ENCODE assay signal across 17 mouse cellular contexts in genomic region chr9:123589240-123589910, GRCm38 (mm10). TPM values are rescaled to one million over a fixed set of nuclear protein-coding genes. Genes with fewer than 3 reads are reported as not detected.
DNase-seq lines count a peak whose midpoint lies in the region; ATAC-seq and TF ChIP-seq lines count a peak whose summit lies in the region.
"Had no signal": no experiment of that assay in that cellular context is flagged by ENCODE, and none has a peak within 500 bp of the region (broad histone marks: within the 10 kb centered on the region; RNA-seq: fewer than 3 reads in every experiment).

No protein-coding gene starts in this region.

- no peaks in the 10 kb centered on the region for H3K9me3 ChIP-seq in intestine, embryonic 15.5 days
- H3K9me3 ChIP-seq in kidney, embryonic 14.5 days (ENCODE audit: control insufficient read depth, low read length): no peaks in the 10 kb centered on the region
- no peaks in the 10 kb centered on the region for H3K9me3 ChIP-seq in liver, embryonic 11.5 days (ENCODE audit: control insufficient read depth, low read length)
- H3K9me3 ChIP-seq in stomach, postnatal 0 days (ENCODE audit: control insufficient read depth, low read length): no peaks in the 10 kb centered on the region
- H3K9me3 ChIP-seq: hindbrain, embryonic 15.5 days; midbrain, embryonic 15.5 days; neural tube, embryonic 12.5 days had no signal

- no peak for TF ChIP-seq EP300 in stomach, postnatal 0 days (optimal IDR thresholded peaks at IDR 0.05)

- no peak for DNase-seq in liver, embryonic 11.5 days (ENCODE audit: low spot score)
- DNase-seq in stomach, postnatal 0 days (ENCODE audit: low spot score): no peak
- DNase-seq in heart, adult 8-10 months (ENCODE audit: low spot score): no peak
- DNase-seq in thymus, postnatal 36 days: no peak
- no peak for DNase-seq in gastrocnemius, adult 8-10 months (ENCODE audit: low spot score in 2 of 2)
- DNase-seq: cerebellum, adult 11 months; forebrain, postnatal 0 days; layer of hippocampus, adult 9-11 months; lung, postnatal 36 days; thymus, postnatal 14 days had no signal

- no peaks in the 10 kb centered on the region for H3K4me1 ChIP-seq in intestine, embryonic 15.5 days (replicated peaks)
- no peaks in the 10 kb centered on the region for H3K4me1 ChIP-seq in kidney, embryonic 14.5 days (ENCODE audit: control insufficient read depth, insufficient read depth, low read length)
- H3K4me1 ChIP-seq in liver, embryonic 11.5 days (replicated peaks; ENCODE audit: control insufficient read depth, insufficient read depth, low read length): 0 out of 2 replicates have a peak, but pooled peaks cover 2% of the 10 kb centered on the region
- H3K4me1 ChIP-seq in stomach, postnatal 0 days (replicated peaks; ENCODE audit: control insufficient read depth, insufficient read depth): no peaks in the 10 kb centered on the region
- H3K4me1 ChIP-seq: hindbrain, embryonic 15.5 days; midbrain, embryonic 15.5 days; neural tube, embryonic 12.5 days had no signal

- no peak overlapping the region for H3K4me2 ChIP-seq in intestine, embryonic 15.5 days (replicated peaks)
- no peak overlapping the region for H3K4me2 ChIP-seq in kidney, embryonic 14.5 days (replicated peaks; ENCODE audit: low read depth, low read length)
- no peak overlapping the region for H3K4me2 ChIP-seq in liver, embryonic 11.5 days
- no peak overlapping the region for H3K4me2 ChIP-seq in stomach, postnatal 0 days (replicated peaks; ENCODE audit: low read depth)
- H3K4me2 ChIP-seq: hindbrain, embryonic 15.5 days; midbrain, embryonic 15.5 days; neural tube, embryonic 12.5 days had no signal

- peak; percentile 98 for ATAC-seq in intestine, embryonic 15.5 days
- ATAC-seq in kidney, embryonic 14.5 days (ENCODE audit: low FRiP score, low TSS enrichment): peak; percentile 52; the same call in 1 of the 2 replicates
- peak; percentile 83 for ATAC-seq in liver, embryonic 11.5 days (replicated peaks; ENCODE audit: low FRiP score)
- ATAC-seq in stomach, postnatal 0 days (ENCODE audit: low FRiP score, low TSS enrichment): peak; percentile 38; the same call in 1 of the 2 replicates
- ATAC-seq: forebrain, postnatal 0 days; midbrain, embryonic 15.5 days had no signal

- H3K27me3 ChIP-seq in intestine, embryonic 15.5 days (replicated peaks): no peaks in the 10 kb centered on the region
- no peaks in the 10 kb centered on the region for H3K27me3 ChIP-seq in kidney, embryonic 14.5 days (ENCODE audit: control insufficient read depth, insufficient read depth, low read length)
- no peaks in the 10 kb centered on the region for H3K27me3 ChIP-seq in liver, embryonic 11.5 days (replicated peaks; ENCODE audit: control insufficient read depth, insufficient read depth, low read length)
- no peaks in the 10 kb centered on the region for H3K27me3 ChIP-seq in stomach, postnatal 0 days (ENCODE audit: control insufficient read depth, insufficient read depth, low read length)
- H3K27me3 ChIP-seq: CH12.LX; hindbrain, embryonic 15.5 days; midbrain, embryonic 15.5 days; neural tube, embryonic 12.5 days had no signal

- no peak for TF ChIP-seq CTCF in stomach, postnatal 0 days (IDR thresholded peaks at IDR 0.05; ENCODE audit: low read depth)

- 53% methylated on average over 7 of the region's 7 CpGs for WGBS in intestine, embryonic 15.5 days
- WGBS in kidney, embryonic 14.5 days: 68% methylated on average over 7 of the region's 7 CpGs
- 55% methylated on average over 7 of the region's 7 CpGs for WGBS in liver, embryonic 11.5 days
- 68% methylated on average over 7 of the region's 7 CpGs for WGBS in stomach, postnatal 0 days

- H3K9ac ChIP-seq in intestine, embryonic 15.5 days: no peak overlapping the region
- H3K9ac ChIP-seq in kidney, embryonic 14.5 days (ENCODE audit: low read depth, low read length): no peak overlapping the region
- no peak overlapping the region for H3K9ac ChIP-seq in liver, embryonic 11.5 days (ENCODE audit: low read depth, low read length)
- no peak overlapping the region for H3K9ac ChIP-seq in stomach, postnatal 0 days (ENCODE audit: low read length)
- H3K9ac ChIP-seq: forebrain, postnatal 0 days; hindbrain, embryonic 15.5 days; midbrain, embryonic 15.5 days; neural tube, embryonic 12.5 days had no signal

- no peak overlapping the region for H3K4me3 ChIP-seq in intestine, embryonic 15.5 days (replicated peaks)
- no peak overlapping the region for H3K4me3 ChIP-seq in kidney, embryonic 14.5 days (ENCODE audit: low read length)
- H3K4me3 ChIP-seq in liver, embryonic 11.5 days (ENCODE audit: low read depth, low read length): no peak overlapping the region
- H3K4me3 ChIP-seq in stomach, postnatal 0 days (ENCODE audit: low read depth, low read length): no peak overlapping the region
- H3K4me3 ChIP-seq: hindbrain, embryonic 15.5 days; midbrain, embryonic 15.5 days; neural tube, embryonic 12.5 days had no signal

- H3K36me3 ChIP-seq in intestine, embryonic 15.5 days: 0 out of 2 replicates have a peak, but pooled peaks cover 3% of the 10 kb centered on the region
- peaks cover 33% of the 10 kb centered on the region for H3K36me3 ChIP-seq in kidney, embryonic 14.5 days (ENCODE audit: control insufficient read depth, insufficient read depth, low read length)
- peaks cover 15% of the 10 kb centered on the region for H3K36me3 ChIP-seq in liver, embryonic 11.5 days (ENCODE audit: control insufficient read depth, insufficient read depth, low read length)
- H3K36me3 ChIP-seq in stomach, postnatal 0 days (ENCODE audit: control insufficient read depth, insufficient read depth, low read length): peaks cover 10% of the 10 kb centered on the region; the same call in 1 of the 2 replicates

- H3K27ac ChIP-seq in intestine, embryonic 15.5 days: peak overlapping the region; percentile 4; the same call in 1 of the 2 replicates
- H3K27ac ChIP-seq in kidney, embryonic 14.5 days (ENCODE audit: low read depth, low read length): no peak overlapping the region
- no peak overlapping the region; the same call in 1 of the 2 replicates for H3K27ac ChIP-seq in liver, embryonic 11.5 days (ENCODE audit: low read depth, low read length)
- no peak overlapping the region for H3K27ac ChIP-seq in stomach, postnatal 0 days (replicated peaks)
- H3K27ac ChIP-seq: hindbrain, embryonic 15.5 days; midbrain, embryonic 15.5 days; neural tube, embryonic 12.5 days had no signal

RNA-seq across cellular contexts. Expression of gene Slc6a20b, which starts 43.0 kb away (rescaled TPM):
- polyA plus RNA-seq in intestine, embryonic 15.5 days (2015; fragmentation: Nextera tagmentation; extraction: Ambion mirVana): 0.45 and 0.59 TPM in 2 replicates
- polyA plus RNA-seq in kidney, embryonic 14.5 days (2014; fragmentation: Nextera tagmentation; extraction: Ambion mirVana): 0.32 and 0.41 TPM in 2 replicates
- 0.17 and 0.32 TPM in 2 replicates for polyA plus RNA-seq in liver, embryonic 11.5 days (2014; fragmentation: Nextera tagmentation; extraction: Ambion mirVana)
- 0.06 TPM in 2 replicates for polyA plus RNA-seq in stomach, postnatal 0 days (2015; fragmentation: Nextera tagmentation; extraction: Ambion mirVana)
- not detected for total RNA-seq in heart, adult 8-10 months (2022)
- not detected for total RNA-seq in gastrocnemius, adult 8-10 months (2022)
- total RNA-seq: gastrocnemius, postnatal 4 days had no signal

RNA-seq across cellular contexts. Expression of gene Sacm1l, which starts 59.8 kb away (rescaled TPM):
- polyA plus RNA-seq in intestine, embryonic 15.5 days (2015; fragmentation: Nextera tagmentation; extraction: Ambion mirVana): 67.8 and 69.5 TPM in 2 replicates
- 37.5 and 56.3 TPM in 2 replicates for polyA plus RNA-seq in kidney, embryonic 14.5 days (2014; fragmentation: Nextera tagmentation; extraction: Ambion mirVana)
- 44.5 and 55.3 TPM in 2 replicates for polyA plus RNA-seq in liver, embryonic 11.5 days (2014; fragmentation: Nextera tagmentation; extraction: Ambion mirVana)
- 33.6 TPM in 2 replicates for polyA plus RNA-seq in stomach, postnatal 0 days (2015; fragmentation: Nextera tagmentation; extraction: Ambion mirVana)
- total RNA-seq in heart, adult 8-10 months (2022): 10 to 100 TPM; 29.5 to 36.0 (median 32.5) TPM
- 10 to 100 TPM; 15.8 to 25.1 (median 19.2) TPM for total RNA-seq in gastrocnemius, adult 8-10 months (2022)

Comparison
In these comparisons a context has a peak if more than half of its experiments do, and no peak if none do; other contexts are left out.
1. ATAC-seq: peak in every context shown above with its lines; median percentile 98 in intestine, embryonic 15.5 days; 83 in liver, embryonic 11.5 days; 52 in kidney, embryonic 14.5 days; 38 in stomach, postnatal 0 days.